Mouse (Mus musculus) thymus, postnatal 4 days (tissue): ENCODE results near the gene Ggt7.
"Not testable (repeated sequence)": the region's sequence is repeated elsewhere in the genome, so short reads cannot be mapped to it uniquely, and the experiment has no call there.

Source experiments
- DNase-seq: peaks from one replicate; pipeline ENCODE4 v3.0.0; 2021

Gene Ggt7

GRCm38 (mm10) chr2:155517455-155518423 is at the start of gene Ggt7, which contains the start of gene Acss2:
Gene Ggt7 (minus strand): TSS chr2:155518237.
Gene Acss2 (plus strand): TSS chr2:155517948.
- DNase-seq: peak; percentile 99

GRCm38 (mm10) chr2:155567751-155568150 is 49.7 kb upstream of the Ggt7 start:
- no peak for DNase-seq

GRCm38 (mm10) chr2:155562934-155563333 is 44.9 kb upstream of the Ggt7 start:
- no peak for DNase-seq

- no peak for DNase-seq
These were observed 44.2 kb upstream of the Ggt7 start for GRCm38 (mm10) chr2:155562209-155562608.

DNA sequence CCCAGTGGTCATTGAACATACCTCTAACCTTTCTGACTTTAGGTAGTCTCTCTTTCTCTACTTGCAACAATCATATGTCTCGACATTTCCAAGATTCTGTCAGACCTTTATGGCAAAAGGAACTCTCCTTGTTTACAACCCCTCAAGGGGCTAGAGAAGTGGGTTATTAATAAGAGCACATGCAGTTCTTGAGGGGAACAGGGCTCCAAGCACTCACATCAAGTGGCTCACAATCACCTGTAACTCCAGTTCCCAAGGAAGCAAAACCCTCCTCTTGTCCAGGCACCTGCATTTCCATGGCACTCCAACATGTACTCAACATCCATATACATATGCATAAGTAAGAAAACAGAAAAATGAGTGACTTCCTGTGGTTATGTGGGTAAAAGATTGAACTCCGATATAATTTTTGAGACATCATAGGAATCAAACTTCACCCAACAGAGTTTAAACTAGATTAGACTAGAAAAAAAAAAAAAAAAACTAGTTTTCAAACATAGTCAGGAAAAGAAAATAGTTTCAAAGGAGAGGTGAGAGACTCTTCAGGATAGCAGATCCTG is 36.5 kb upstream of the Ggt7 start:
- DNase-seq: peak; percentile 30

- peak; percentile 66 for DNase-seq
These were observed 34.9 kb upstream of the Ggt7 start for GRCm38 (mm10) chr2:155552949-155553354.

DNA sequence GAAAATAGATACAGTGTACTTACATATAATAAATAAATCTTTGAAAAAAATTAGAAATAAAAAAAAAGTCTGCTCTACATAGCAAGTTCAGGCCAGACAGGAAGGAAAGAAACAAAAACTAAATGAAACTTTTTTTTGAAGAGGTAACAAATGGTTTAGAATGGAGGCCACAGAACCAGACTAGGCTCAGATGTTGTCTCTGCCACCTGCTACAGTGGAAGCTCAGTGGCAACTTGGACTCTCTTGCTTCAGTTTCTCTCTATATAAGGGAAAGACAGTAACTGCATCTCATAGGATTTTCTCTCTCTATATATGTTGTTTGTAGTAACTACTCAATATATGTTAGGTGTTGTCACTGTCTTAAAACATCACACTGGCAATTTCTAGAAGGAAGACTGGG is 34.3 kb upstream of the Ggt7 start:
- DNase-seq: peak; percentile 35

GRCm38 (mm10) chr2:155546955-155547354 is 28.9 kb upstream of the Ggt7 start:
- DNase-seq: no peak

DNA sequence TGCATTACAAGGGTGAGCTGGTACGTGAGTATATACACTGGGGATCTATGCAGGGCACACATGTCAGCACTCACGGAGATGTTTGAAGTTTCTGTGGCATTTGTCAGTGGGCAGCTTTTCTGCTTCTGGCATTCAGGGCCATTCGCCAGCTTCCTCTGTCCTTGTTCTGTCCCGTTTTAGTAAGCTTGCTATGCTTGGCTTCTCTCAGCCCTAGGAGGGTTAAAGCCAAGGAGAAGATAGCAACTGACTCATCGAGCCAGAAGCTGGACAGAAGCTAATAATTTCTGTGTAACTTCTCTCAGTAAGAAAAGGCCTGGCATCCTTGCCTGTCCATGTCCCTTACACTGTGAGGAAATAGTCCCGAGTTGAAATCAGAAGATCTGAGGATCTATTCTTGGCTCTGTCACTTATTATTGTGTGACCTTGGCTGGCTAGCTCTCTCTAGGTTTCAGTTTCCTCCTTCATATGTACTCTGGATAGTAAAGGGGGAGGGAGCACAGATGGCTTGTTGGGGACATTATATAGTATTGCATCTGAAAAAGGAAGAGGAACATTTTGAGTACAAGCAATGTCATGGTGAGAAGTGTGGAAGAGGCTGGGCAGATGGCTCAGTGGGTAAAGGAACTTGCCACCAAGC is 22.9 kb upstream of the Ggt7 start:
- DNase-seq: no peak

GRCm38 (mm10) chr2:155539696-155540095 is 21.7 kb upstream of the Ggt7 start:
- DNase-seq: no peak

- DNase-seq: not testable (repeated sequence)
These were observed 20.5 kb upstream of the Ggt7 start for GRCm38 (mm10) chr2:155538463-155539057.

- DNase-seq: no peak
These were observed 19.9 kb upstream of the Ggt7 start for GRCm38 (mm10) chr2:155537761-155538462.

- DNase-seq: no peak
These were observed 18.3 kb upstream of the Ggt7 start for GRCm38 (mm10) chr2:155536292-155536691.

DNA sequence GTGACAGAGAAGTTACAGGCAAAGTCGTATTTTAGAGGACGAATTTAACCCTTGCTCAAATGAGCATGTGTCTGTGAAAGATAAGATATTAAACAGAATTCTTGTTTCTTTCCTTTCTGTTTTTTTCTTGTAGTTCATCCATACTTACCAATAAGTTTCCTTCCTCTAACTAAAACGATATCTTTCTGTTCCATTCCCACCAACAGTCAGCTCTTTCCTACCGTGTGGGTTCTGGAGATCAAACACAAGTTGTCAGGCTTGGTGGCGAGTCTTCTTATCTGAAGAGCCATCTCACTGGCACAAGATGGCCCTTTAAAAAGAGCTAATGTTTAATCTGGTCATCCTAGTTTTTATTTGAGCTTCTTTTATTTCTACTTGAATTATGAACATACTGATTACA is 9.3 kb upstream of the Ggt7 start:
- no peak for DNase-seq

GRCm38 (mm10) chr2:155524378-155524777 is 6.3 kb upstream of the Ggt7 start:
- no peak for DNase-seq

GRCm38 (mm10) chr2:155523706-155524105 is 5.7 kb upstream of the Ggt7 start:
- DNase-seq: no peak

GRCm38 (mm10) chr2:155518531-155519270 is 664 bp upstream of the Ggt7 start:
- DNase-seq: no peak

- DNase-seq: peak; percentile 72
These were observed 2.1 kb downstream of the Ggt7 start for GRCm38 (mm10) chr2:155515941-155516340.

- DNase-seq: peak; percentile 96
These were observed 3.4 kb downstream of the Ggt7 start for GRCm38 (mm10) chr2:155514666-155515065.

GRCm38 (mm10) chr2:155513543-155513942 is 4.5 kb downstream of the Ggt7 start:
- no peak for DNase-seq

DNA sequence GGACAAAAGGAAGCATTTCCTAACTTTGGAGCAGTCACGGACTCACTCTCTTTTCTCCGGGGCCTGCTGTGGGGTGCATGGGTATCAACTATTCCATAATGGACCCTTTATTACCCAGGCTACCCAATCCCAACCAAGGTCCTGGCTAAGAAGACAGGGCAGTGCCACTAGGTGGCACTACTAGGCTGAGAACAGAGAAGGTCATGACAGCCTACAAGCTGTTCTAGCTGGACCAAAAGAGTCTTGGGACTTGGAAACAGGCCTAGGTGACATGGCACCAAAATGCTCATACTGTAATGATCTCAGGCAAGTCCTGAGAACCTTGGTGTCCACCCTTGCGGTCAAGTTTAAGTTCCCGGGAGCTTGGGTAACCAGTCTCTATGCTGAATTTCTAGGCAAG is 5.6 kb downstream of the Ggt7 start:
- peak; percentile 81 for DNase-seq
